Mouse (Mus musculus) neural tube, embryonic 15.5 days (tissue): ENCODE results near the gene Nkx2-5. TPM values are rescaled to one million over a fixed set of nuclear protein-coding genes. Genes with fewer than 3 reads are reported as not detected.

Source experiments
- ATAC-seq: fragments of 200-750 bp; cut with Nextera tagmentation; 2 replicates; pipeline ENCODE4 v1.8.0; 2017; ENCODE audit warnings: mild to moderate bottlenecking, moderate TSS enrichment, moderate library complexity; ENCODE audit not compliant: low FRiP score
- H3K27ac ChIP-seq: fragments of 300-500 bp; sonication (generic); replicated peaks from 2 replicates; pipeline ENCODE4 v1.5.1; 2015; ENCODE audit warnings: mild to moderate bottlenecking, inconsistent platforms
- H3K27me3 ChIP-seq: fragments of 300-500 bp; sonication (generic); replicated peaks from 2 replicates; pipeline ENCODE4 v1.6.1; 2015; ENCODE audit warnings: inconsistent platforms
- H3K36me3 ChIP-seq: fragments of 300-500 bp; sonication (generic); 2 replicates; pipeline ENCODE4 v1.6.1; 2015; ENCODE audit warnings: inconsistent platforms
- H3K4me1 ChIP-seq: fragments of 300-500 bp; sonication (generic); 2 replicates; pipeline ENCODE4 v1.6.1; 2015; ENCODE audit warnings: inconsistent platforms
- H3K4me2 ChIP-seq: fragments of 300-500 bp; sonication (generic); 2 replicates; pipeline ENCODE4 v1.6.1; 2015; ENCODE audit warnings: inconsistent platforms, mild to moderate bottlenecking, moderate library complexity
- H3K4me3 ChIP-seq: fragments of 300-500 bp; sonication (generic); replicated peaks from 2 replicates; pipeline ENCODE4 v1.5.1; 2015; ENCODE audit warnings: mild to moderate bottlenecking, inconsistent platforms
- H3K9ac ChIP-seq: fragments of 300-500 bp; sonication (generic); replicated peaks from 2 replicates; pipeline ENCODE4 v1.6.1; 2015; ENCODE audit warnings: mild to moderate bottlenecking, inconsistent platforms
- H3K9me3 ChIP-seq: fragments of 300-500 bp; sonication (generic); replicated peaks from 2 replicates; pipeline ENCODE4 v1.6.1; 2016; ENCODE audit warnings: inconsistent platforms
- WGBS: fragments of 180-500 bp; shearing (Covaris S2); methylation state at CpG from one replicate; pipeline ENCODE4 v1.1.7; 2015; ENCODE audit warnings: mixed read lengths; 5-methylcytosine and 5-hydroxymethylcytosine counted together
- polyA plus RNA-seq: library from polyadenylated mRNA; unstranded; fragments of >200 nt; fragmentation: Nextera tagmentation; extraction: Ambion mirVana; gene quantifications from 2 replicates; pipeline ENCODE4 v1.2.1, GENCODE M21; 2015

Gene Nkx2-5
- polyA plus RNA-seq, 1 experiment from 2014 or later, result not detected

- peak overlapping the region; percentile 12 for H3K4me3 ChIP-seq
- under 1% methylated on average over 44 of the region's 44 CpGs for WGBS
These were observed 5.0 kb upstream of the Nkx2-5 start for GRCm38 (mm10) chr17:26849746-26850357.

GRCm38 (mm10) chr17:26849106-26849745 is 4.4 kb upstream of the Nkx2-5 start:
- H3K4me2 ChIP-seq, result peak overlapping the region; percentile 39
- H3K27me3 ChIP-seq, result peaks cover 85% of the 10 kb centered on the region
- peak overlapping the region; percentile 12; the same call in 1 of the 2 replicates for H3K4me3 ChIP-seq
- H3K9me3 ChIP-seq, result no peaks in the 10 kb centered on the region
- peaks cover 16% of the 10 kb centered on the region for H3K4me1 ChIP-seq
- 4% methylated on average over 19 of the region's 19 CpGs for whole genome bisulfite sequencing
- no peaks in the 10 kb centered on the region for H3K36me3 ChIP-seq
- H3K27ac ChIP-seq, result no peak overlapping the region
- ATAC-seq, result no peak
- H3K9ac ChIP-seq, result no peak overlapping the region

More at GRCm38 (mm10) chr17:26849746-26850357, 5.0 kb upstream of the Nkx2-5 start:
- H3K9ac ChIP-seq, result no peak overlapping the region
- H3K27ac ChIP-seq, result no peak overlapping the region
- no peak for ATAC-seq
- H3K36me3 ChIP-seq, result no peaks in the 10 kb centered on the region
- peaks cover 85% of the 10 kb centered on the region for H3K27me3 ChIP-seq
- H3K9me3 ChIP-seq, result no peaks in the 10 kb centered on the region
- peak overlapping the region; percentile 39 for H3K4me2 ChIP-seq
- peaks cover 12% of the 10 kb centered on the region for H3K4me1 ChIP-seq

GRCm38 (mm10) chr17:26848236-26848635 is 3.4 kb upstream of the Nkx2-5 start:
- peaks cover 86% of the 10 kb centered on the region for H3K27me3 ChIP-seq
- H3K27ac ChIP-seq, result no peak overlapping the region
- H3K9me3 ChIP-seq, result no peaks in the 10 kb centered on the region
- no peak overlapping the region for H3K4me3 ChIP-seq
- H3K4me2 ChIP-seq, result no peak overlapping the region
- H3K4me1 ChIP-seq, result peaks cover 16% of the 10 kb centered on the region
- no peak for ATAC-seq
- H3K9ac ChIP-seq, result no peak overlapping the region
- H3K36me3 ChIP-seq, result no peaks in the 10 kb centered on the region
- 1% methylated on average over 6 of the region's 6 CpGs for WGBS

GRCm38 (mm10) chr17:26847801-26848200 is 3.0 kb upstream of the Nkx2-5 start:
- WGBS, result 2% methylated on average over 5 of the region's 5 CpGs
- Histone ChIP-seq H3K4me3 (no peak overlapping the region), H3K4me1 (peaks cover 16% of the 10 kb centered on the region), H3K27ac (no peak overlapping the region), H3K4me2 (no peak overlapping the region), H3K9me3 (no peaks in the 10 kb centered on the region), H3K9ac (no peak overlapping the region), H3K36me3 (no peaks in the 10 kb centered on the region), H3K27me3 (peaks cover 87% of the 10 kb centered on the region)
- ATAC-seq, result no peak

- WGBS, result 8% methylated on average over 8 of the region's 8 CpGs
- no peaks in the 10 kb centered on the region for H3K9me3 ChIP-seq
- no peak overlapping the region for H3K4me2 ChIP-seq
- peaks cover 88% of the 10 kb centered on the region for H3K27me3 ChIP-seq
- H3K9ac ChIP-seq, result no peak overlapping the region
- H3K4me3 ChIP-seq, result no peak overlapping the region
- H3K36me3 ChIP-seq, result no peaks in the 10 kb centered on the region
- no peak overlapping the region for H3K27ac ChIP-seq
- no peak for ATAC-seq
- peaks cover 16% of the 10 kb centered on the region for H3K4me1 ChIP-seq
These were observed 1.6 kb upstream of the Nkx2-5 start for GRCm38 (mm10) chr17:26846411-26846810.

GRCm38 (mm10) chr17:26845149-26846050 is 591 bp upstream of the Nkx2-5 start:
- H3K27me3 ChIP-seq, result peaks cover 90% of the 10 kb centered on the region
- no peak for ATAC-seq
- H3K36me3 ChIP-seq, result no peaks in the 10 kb centered on the region
- no peaks in the 10 kb centered on the region for H3K9me3 ChIP-seq
- H3K27ac ChIP-seq, result no peak overlapping the region
- H3K4me1 ChIP-seq, result peaks cover 14% of the 10 kb centered on the region
- H3K9ac ChIP-seq, result no peak overlapping the region
- H3K4me2 ChIP-seq, result no peak overlapping the region
- no peak overlapping the region for H3K4me3 ChIP-seq
- WGBS, result 3% methylated on average over 14 of the region's 14 CpGs

GRCm38 (mm10) chr17:26844371-26844851 is 398 bp downstream of the Nkx2-5 start:
- Histone ChIP-seq H3K4me2 (0 out of 2 replicates have a peak overlapping the region, but pooled peaks have one; percentile 4), H3K27me3 (peaks cover 91% of the 10 kb centered on the region), H3K9me3 (no peaks in the 10 kb centered on the region), H3K27ac (no peak overlapping the region), H3K4me3 (no peak overlapping the region), H3K4me1 (peaks cover 7% of the 10 kb centered on the region), H3K36me3 (no peaks in the 10 kb centered on the region), H3K9ac (no peak overlapping the region)
- WGBS, result under 1% methylated on average over 36 of the region's 36 CpGs
- no peak for ATAC-seq

GRCm38 (mm10) chr17:26843696-26844236 is 1.0 kb downstream of the Nkx2-5 start:
- Histone ChIP-seq H3K9ac (no peak overlapping the region), H3K9me3 (no peaks in the 10 kb centered on the region), H3K27ac (no peak overlapping the region), H3K27me3 (peaks cover 93% of the 10 kb centered on the region), H3K4me3 (no peak overlapping the region), H3K36me3 (no peaks in the 10 kb centered on the region), H3K4me1 (peaks cover 11% of the 10 kb centered on the region), H3K4me2 (no peak overlapping the region)
- 2% methylated on average over 7 of the region's 7 CpGs for WGBS
- no peak for ATAC-seq

GRCm38 (mm10) chr17:26843229-26843567 is 1.6 kb downstream of the Nkx2-5 start:
- no peak overlapping the region for H3K4me3 ChIP-seq
- no peak overlapping the region for H3K4me2 ChIP-seq
- ATAC-seq, result no peak
- no peak overlapping the region for H3K27ac ChIP-seq
- peaks cover 11% of the 10 kb centered on the region for H3K4me1 ChIP-seq
- H3K9me3 ChIP-seq, result no peaks in the 10 kb centered on the region
- WGBS, result under 1% methylated on average over 14 of the region's 14 CpGs
- no peak overlapping the region for H3K9ac ChIP-seq
- peaks cover 94% of the 10 kb centered on the region for H3K27me3 ChIP-seq
- H3K36me3 ChIP-seq, result no peaks in the 10 kb centered on the region

- H3K27me3 ChIP-seq, result peaks cover 94% of the 10 kb centered on the region
- H3K27ac ChIP-seq, result no peak overlapping the region
- no peak overlapping the region for H3K9ac ChIP-seq
- no peak overlapping the region for H3K4me3 ChIP-seq
- no peak for ATAC-seq
- no peak overlapping the region for H3K4me2 ChIP-seq
- H3K4me1 ChIP-seq, result peaks cover 11% of the 10 kb centered on the region
- H3K9me3 ChIP-seq, result no peaks in the 10 kb centered on the region
- no peaks in the 10 kb centered on the region for H3K36me3 ChIP-seq
- 3% methylated on average over 9 of the region's 9 CpGs for WGBS
These were observed 2.2 kb downstream of the Nkx2-5 start for GRCm38 (mm10) chr17:26842431-26843228.

GRCm38 (mm10) chr17:26841981-26842380 is 2.8 kb downstream of the Nkx2-5 start:
- WGBS, result 4% methylated on average over 5 of the region's 5 CpGs

More at GRCm38 (mm10) chr17:26841981-26842380, 2.8 kb downstream of the Nkx2-5 start:
- Histone ChIP-seq H3K4me3 (no peak overlapping the region), H3K36me3 (no peaks in the 10 kb centered on the region), H3K27me3 (peaks cover 95% of the 10 kb centered on the region), H3K9ac (no peak overlapping the region), H3K4me1 (peaks cover 11% of the 10 kb centered on the region), H3K27ac (no peak overlapping the region), H3K4me2 (no peak overlapping the region), H3K9me3 (no peaks in the 10 kb centered on the region)
- ATAC-seq, result no peak
